Mouse (Mus musculus) CH12.LX (cell line): ENCODE results near the gene Tmem125. TPM values are rescaled to one million over a fixed set of nuclear protein-coding genes. Genes with fewer than 3 reads are reported as not detected.

ENCODE experiments used
- DNase-seq: peaks from one replicate; pipeline ENCODE4 v3.0.0-alpha.2; 2013; ENCODE audit errors: extremely low read depth
- H3K27ac ChIP-seq: 2 replicates; pipeline ENCODE4 v1.5.1; 2012; ENCODE audit warnings: low read depth, mild to moderate bottlenecking, control low read depth, moderate library complexity; ENCODE audit not compliant: insufficient read depth
- H3K27me3 ChIP-seq: replicated peaks from 2 replicates; pipeline ENCODE3; 2012; ENCODE audit warnings: inconsistent platforms
- H3K36me3 ChIP-seq, 2 experiments: replicated peaks in 1 of 2; 2 replicates each; pipeline versions ENCODE3 to v1.6.1; 2012; ENCODE audit warnings: inconsistent platforms in 1 of 2, low read length in 1 of 2, mild to moderate bottlenecking in 1 of 2, mixed read lengths in 1 of 2, moderate library complexity in 1 of 2; ENCODE audit not compliant: control insufficient read depth in 1 of 2, insufficient read depth in 1 of 2
- H3K4me1 ChIP-seq, 2 experiments: 2 replicates each; pipeline ENCODE4 v1.6.1; 2012; ENCODE audit warnings: inconsistent platforms in 1 of 2, moderate library complexity in 1 of 2; ENCODE audit not compliant: insufficient read depth in 2 of 2, control insufficient read depth in 1 of 2
- H3K4me2 ChIP-seq: 2 replicates; pipeline ENCODE4 v1.6.1; 2012; ENCODE audit warnings: low read depth, mild to moderate bottlenecking, control low read depth; ENCODE audit not compliant: poor library complexity, insufficient read depth, severe bottlenecking
- H3K4me3 ChIP-seq, 3 experiments: fragments of 150-350 bp in 1 of 3; sonication (generic) in 1 of 3; replicated peaks in 1 of 3; 2 replicates each; pipeline versions ENCODE3 to v1.5.1; 2011 to 2012; ENCODE audit warnings: low read depth in 2 of 3, low read length in 2 of 3, mild to moderate bottlenecking in 2 of 3, moderate library complexity in 2 of 3, control low read depth in 1 of 3, improper control_type of control experiment in 1 of 3, inconsistent platforms in 1 of 3, mixed read lengths in 1 of 3; ENCODE audit not compliant: poor library complexity in 1 of 3
- H3K79me2 ChIP-seq: replicated peaks from 2 replicates; pipeline ENCODE4 v1.6.1; 2012; ENCODE audit warnings: mild to moderate bottlenecking, moderate library complexity; ENCODE audit not compliant: control insufficient read depth, poor library complexity, insufficient read depth, severe bottlenecking; ENCODE audit errors: extremely low read depth
- H3K9ac ChIP-seq: 2 replicates; pipeline ENCODE4 v1.6.1; 2012; ENCODE audit warnings: low read depth, mild to moderate bottlenecking, control low read depth, moderate library complexity; ENCODE audit not compliant: insufficient read depth
- H3K9me3 ChIP-seq: replicated peaks from 2 replicates; pipeline ENCODE3; 2012; ENCODE audit warnings: low read length, inconsistent platforms, mixed read lengths
- BHLHE40 ChIP-seq: IDR thresholded peaks from 2 replicates; pipeline ENCODE4 v1.6.1; 2011; ENCODE audit warnings: mild to moderate bottlenecking, low read depth, low read length, improper control_type of control experiment
- CTCF ChIP-seq, 2 experiments: IDR thresholded peaks in 1 of 2; conservative IDR thresholded peaks in 1 of 2; 2 replicates each; pipeline ENCODE4 v1.5.1; 2011 to 2012; ENCODE audit warnings: low read depth in 2 of 2, low read length in 2 of 2, improper control_type of control experiment in 1 of 2, inconsistent platforms in 1 of 2, mild to moderate bottlenecking in 1 of 2, moderate library complexity in 1 of 2
- GABPA ChIP-seq: IDR thresholded peaks from 2 replicates; pipeline ENCODE4 v1.6.1; 2012; ENCODE audit warnings: low read depth, low read length, improper control_type of control experiment, inconsistent platforms; ENCODE audit not compliant: insufficient replicate concordance
- HCFC1 ChIP-seq: IDR thresholded peaks from 2 replicates; pipeline ENCODE4 v1.6.1; 2012; ENCODE audit warnings: low read depth, mild to moderate bottlenecking, inconsistent platforms, low read length, improper control_type of control experiment
- JUN ChIP-seq: IDR thresholded peaks from 2 replicates; pipeline ENCODE4 v1.6.1; 2011; ENCODE audit warnings: low read depth, mild to moderate bottlenecking, low read length, improper control_type of control experiment, moderate library complexity; ENCODE audit not compliant: insufficient read depth
- MAX ChIP-seq: IDR thresholded peaks from 2 replicates; pipeline ENCODE4 v1.6.1; 2011; ENCODE audit warnings: low read length, improper control_type of control experiment
- MEF2A ChIP-seq: IDR thresholded peaks from 2 replicates; pipeline ENCODE4 v1.6.1; 2014; ENCODE audit warnings: low read depth, mild to moderate bottlenecking, inconsistent platforms, low read length, improper control_type of control experiment, borderline replicate concordance
- MXI1 ChIP-seq: IDR thresholded peaks from 2 replicates; pipeline ENCODE4 v1.6.1; 2011; ENCODE audit warnings: mild to moderate bottlenecking, low read depth, low read length, improper control_type of control experiment
- NRF1 ChIP-seq: IDR thresholded peaks from 2 replicates; pipeline ENCODE4 v1.6.1; 2014; ENCODE audit warnings: low read depth, mild to moderate bottlenecking, inconsistent platforms, low read length, improper control_type of control experiment, moderate library complexity
- PAX5 ChIP-seq: IDR thresholded peaks from 2 replicates; pipeline ENCODE4 v1.6.1; 2012; ENCODE audit warnings: low read length, inconsistent platforms, mixed read lengths
- POLR2A ChIP-seq: IDR thresholded peaks from 2 replicates; pipeline ENCODE4 v1.6.1; 2011; ENCODE audit warnings: low read depth, mild to moderate bottlenecking, improper control_type of control experiment, low read length
- RAD21 ChIP-seq: IDR thresholded peaks from 2 replicates; pipeline ENCODE4 v1.6.1; 2011; ENCODE audit warnings: low read depth, mild to moderate bottlenecking, low read length, improper control_type of control experiment, moderate library complexity
- RCOR1 ChIP-seq: conservative IDR thresholded peaks from 2 replicates; pipeline ENCODE4 v1.6.1; 2012; ENCODE audit warnings: low read depth, mild to moderate bottlenecking, inconsistent platforms, low read length, improper control_type of control experiment
- SMC3 ChIP-seq: IDR thresholded peaks from 2 replicates; pipeline ENCODE4 v1.6.1; 2011; ENCODE audit warnings: low read depth, low read length, improper control_type of control experiment
- TBP ChIP-seq: conservative IDR thresholded peaks from 2 replicates; pipeline ENCODE4 v1.6.1; 2011; ENCODE audit warnings: low read depth, low read length, improper control_type of control experiment
- UBTF ChIP-seq: IDR thresholded peaks from 2 replicates; pipeline ENCODE4 v1.6.1; 2012; ENCODE audit warnings: low read depth, mild to moderate bottlenecking, inconsistent platforms, low read length, improper control_type of control experiment, moderate library complexity
- USF1 ChIP-seq: IDR thresholded peaks from 2 replicates; pipeline ENCODE4 v1.6.1; 2014; ENCODE audit warnings: low read depth, mild to moderate bottlenecking, inconsistent platforms, low read length, improper control_type of control experiment
- USF2 ChIP-seq: conservative IDR thresholded peaks from 2 replicates; pipeline ENCODE4 v1.6.1; 2011; ENCODE audit warnings: low read depth, low read length, improper control_type of control experiment
- ZKSCAN1 ChIP-seq: IDR thresholded peaks from 2 replicates; pipeline ENCODE4 v1.6.1; 2012; ENCODE audit warnings: low read depth, inconsistent platforms, low read length, improper control_type of control experiment, borderline replicate concordance
- dilution Hi-C: fragments of 300-500 bp; cut with MboI; formaldehyde crosslinking; loops from 2 replicates; pipeline ENCODE4 v1.14.3; 2020; ENCODE audit warnings: low sequenced_read_pairs; ENCODE audit not compliant: extremely low pct_unique_long_range_greater_than_20kb, extremely low pct_ligation_motif_present
- in situ Hi-C: fragments of 300-500 bp; cut with MboI; formaldehyde crosslinking; loops from 3 replicates; pipeline ENCODE4 v1.14.3; 2019; ENCODE audit warnings: low sequenced_read_pairs, low pct_ligation_motif_present, low pct_unique_long_range_greater_than_20kb, mixed read lengths
- polyA plus RNA-seq: library from polyadenylated mRNA; unstranded; fragments of >175 nt; gene quantifications from 2 replicates; pipeline ENCODE4 v1.2.1, GENCODE M21; 2012; ENCODE audit warnings: low read depth; ENCODE audit not compliant: insufficient read length
- total RNA-seq, 2 experiments: library from RNA; depleted of rRNA; stranded (reverse); fragments of 300-350 nt in 1 of 2; fragments of >200 nt in 1 of 2; gene quantifications; 2 replicates each; pipeline ENCODE4 v1.2.3; 2012 to 2014

The Tmem125 gene
- total and polyA plus RNA-seq, 3 experiments = not detected

DNA sequence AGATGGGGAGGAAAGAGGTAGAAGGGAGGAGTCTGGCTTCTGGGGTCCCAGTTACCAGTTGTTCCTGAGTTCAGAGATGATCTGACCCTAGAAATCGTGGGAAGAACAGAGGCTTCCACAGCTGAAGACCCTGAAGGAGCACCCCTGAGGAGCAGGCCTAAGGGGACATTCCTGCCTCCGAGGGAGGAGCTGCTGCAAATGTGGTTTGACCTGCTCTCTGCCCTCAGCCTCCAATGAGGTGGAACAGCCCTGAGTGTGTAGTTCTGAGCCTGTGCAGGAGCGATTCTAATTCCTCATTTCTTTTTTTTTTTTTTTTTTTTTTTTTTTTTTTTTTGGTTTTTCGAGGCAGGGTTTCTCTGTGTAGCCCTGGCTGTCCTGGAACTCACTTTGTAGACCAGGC is 10.7 kb downstream of the Tmem125 start:
- no peak for DNase-seq
- Histone ChIP-seq H3K9me3 (no peaks in the 10 kb centered on the region), H3K4me1 (no peaks in the 10 kb centered on the region)

GRCm38 (mm10) chr4:118532663-118533062 is 11.2 kb downstream of the Tmem125 start:
- in situ Hi-C loops = no loop called here
- dilution Hi-C loops = no loop called here

More for the DNA sequence above, 10.7 kb downstream of the Tmem125 start:
- H3K27ac ChIP-seq = no peak overlapping the region
- peaks cover 89% of the 10 kb centered on the region for H3K27me3 ChIP-seq
- H3K4me3 ChIP-seq = no peak overlapping the region
- no peaks in the 10 kb centered on the region for H3K79me2 ChIP-seq
- in situ Hi-C loops = no loop called here
- dilution Hi-C loops = no loop called here
- H3K9ac ChIP-seq = no peak overlapping the region
- H3K36me3 ChIP-seq = no peaks in the 10 kb centered on the region
- TF ChIP-seq RAD21 (no peak), MAX (no peak), POLR2A (no peak), HCFC1 (no peak), USF1 (no peak), NRF1 (no peak), CTCF (conservative IDR thresholded peaks at IDR 0.05 in 1 of 2, IDR thresholded peaks at IDR 0.05 in 1 of 2; ENCODE audit: low read depth in 2 of 2, low read length in 2 of 2) (no peak), BHLHE40 (no peak), SMC3 (no peak), ZKSCAN1 (no peak), RCOR1 (no peak), UBTF (no peak), JUN (no peak), GABPA (no peak)
- H3K4me2 ChIP-seq = no peak overlapping the region

GRCm38 (mm10) chr4:118527720-118528119 is 16.1 kb downstream of the Tmem125 start:
- Histone ChIP-seq H3K79me2 (no peaks in the 10 kb centered on the region), H3K27me3 (peaks cover 92% of the 10 kb centered on the region), H3K9ac (no peak overlapping the region), H3K4me3 (no peak overlapping the region)
- dilution Hi-C loops = no loop called here
- no peak for DNase-seq
- in situ Hi-C loops = no loop called here
- TF ChIP-seq USF2 (no peak), NRF1 (no peak), PAX5 (no peak)
- TF ChIP-seq, all 38 proteins: peak for 0
- Histone ChIP-seq H3K9me3 (no peaks in the 10 kb centered on the region), H3K4me2 (no peak overlapping the region), H3K36me3 (no peaks in the 10 kb centered on the region), H3K27ac (no peak overlapping the region), H3K4me1 (no peaks in the 10 kb centered on the region)

More at GRCm38 (mm10) chr4:118532663-118533062, 11.2 kb downstream of the Tmem125 start:
- Histone ChIP-seq H3K4me1 (no peaks in the 10 kb centered on the region), H3K4me3 (no peak overlapping the region), H3K36me3 (no peaks in the 10 kb centered on the region), H3K9ac (no peak overlapping the region), H3K27ac (no peak overlapping the region), H3K9me3 (no peaks in the 10 kb centered on the region), H3K4me2 (no peak overlapping the region), H3K79me2 (no peaks in the 10 kb centered on the region), H3K27me3 (peaks cover 89% of the 10 kb centered on the region)
- no peak for DNase-seq
- TF ChIP-seq MXI1 (no peak), USF2 (no peak), TBP (no peak), MEF2A (no peak)
